Mouse (Mus musculus): ENCODE data around the gene Bclaf3. TPM values are rescaled to one million over a fixed set of nuclear protein-coding genes. Genes with fewer than 3 reads are reported as not detected.

Bclaf3 gene
- total RNA-seq (2023): 35.8 to 37.5 TPM (median 36.5 TPM) in 4 replicates

DNA sequence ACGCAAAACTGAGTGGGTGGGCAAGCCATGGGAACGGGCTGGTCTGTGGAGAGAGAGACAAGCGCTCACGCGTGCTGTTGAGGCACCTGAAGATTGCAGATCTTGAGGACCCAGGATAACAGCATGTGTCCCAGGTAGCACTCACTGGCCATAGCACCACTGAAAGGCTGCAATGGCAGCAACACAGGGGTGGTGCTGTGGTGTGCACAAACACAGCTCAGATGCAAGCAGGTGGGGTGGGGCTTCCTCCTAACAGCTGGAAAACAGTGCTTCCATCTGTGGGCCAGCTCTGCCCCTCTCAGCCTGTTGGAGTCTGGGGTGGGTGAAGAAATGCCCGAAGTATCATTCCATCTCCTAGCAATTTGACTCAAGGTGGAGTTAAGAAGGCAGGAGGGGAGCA lies at the start of gene Bclaf3:
Gene Bclaf3 (plus strand): TSS at position 301 of the 400 bp plus-strand sequence.

GRCm38 (mm10) chrX:159626907-159627587 lies 100.6 kb downstream of the Bclaf3 start, which contains the start of gene Sh3kbp1:
TSS of gene Sh3kbp1 (plus strand) at chrX:159627272.

Other genes starting within 250 kb of the Bclaf3 start
- 31.4 to 48.6 TPM (median 39.0 TPM) in 4 replicates for gene Eif1ax, start 154.5 kb upstream of the Bclaf3 start, total RNA-seq (2023)
- not detected in 4 replicates for gene Map7d2, start 112.1 kb upstream of the Bclaf3 start, total RNA-seq (2023)
- 217 to 226 TPM (median 220 TPM) in 4 replicates for gene Sh3kbp1, start 100.6 kb downstream of the Bclaf3 start, total RNA-seq (2023)